Comparison of ENCODE assay signal across 24 mouse cellular contexts in the genomic region with DNA sequence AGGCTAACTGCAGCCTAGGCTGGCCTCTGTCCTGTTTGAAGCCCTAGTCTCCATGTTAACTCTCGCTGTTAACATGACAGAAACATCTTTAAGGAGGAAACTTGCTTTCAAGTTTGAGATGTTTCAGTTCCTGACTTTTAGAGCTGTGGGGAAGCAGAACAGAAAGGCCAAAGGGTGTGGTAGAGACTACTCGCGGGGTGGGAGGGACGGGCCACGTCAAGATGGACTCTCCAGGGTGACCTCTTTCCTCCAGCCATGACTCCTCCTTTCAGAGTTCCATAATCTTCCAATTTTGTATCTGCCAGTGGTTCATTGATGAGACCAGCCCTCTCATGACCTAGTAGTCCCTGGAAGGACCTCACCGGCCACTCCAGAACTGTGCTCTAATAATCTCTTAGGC. TPM values are rescaled to one million over a fixed set of nuclear protein-coding genes. Genes with fewer than 3 reads are reported as not detected.
DNase-seq lines count a peak whose midpoint lies in the region; ATAC-seq and TF ChIP-seq lines count a peak whose summit lies in the region.
"Had no signal": no experiment of that assay in that cellular context is flagged by ENCODE, and none has a peak within 500 bp of the region (broad histone marks: within the 10 kb centered on the region; RNA-seq: fewer than 3 reads in every experiment).

No protein-coding gene starts in this region.

- no peak for TF ChIP-seq CTCF in stomach, postnatal 0 days (IDR thresholded peaks at IDR 0.05; ENCODE audit: low read depth)
- TF ChIP-seq CTCF in small intestine, adult 2 months (IDR thresholded peaks at IDR 0.05; ENCODE audit: extremely low read depth, insufficient read length, insufficient replicate concordance, low read depth, low read length), result no peak

- intact Hi-C loops in heart, postnatal 10 days (cut with DNase I), result no loop called here

- no peak for ATAC-seq in stomach, embryonic 15.5 days (ENCODE audit: insufficient read depth, low FRiP score, low read depth)
- no peak for ATAC-seq in stomach, postnatal 0 days (ENCODE audit: low FRiP score, low TSS enrichment)
- peak; percentile 44 for ATAC-seq in liver, embryonic 16.5 days (ENCODE audit: low read depth)
- ATAC-seq: midbrain, embryonic 16.5 days had no signal

- peaks cover 80% of the 10 kb centered on the region for H3K4me1 ChIP-seq in heart, embryonic 10.5 days
- 0 out of 2 replicates have a peak, but pooled peaks cover 20% of the 10 kb centered on the region for H3K4me1 ChIP-seq in stomach, embryonic 15.5 days
- no peaks in the 10 kb centered on the region for H3K4me1 ChIP-seq in stomach, postnatal 0 days (replicated peaks; ENCODE audit: control insufficient read depth, insufficient read depth)
- H3K4me1 ChIP-seq in liver, embryonic 16.5 days (ENCODE audit: control insufficient read depth, low read depth, low read length), result peaks cover 40% of the 10 kb centered on the region
- H3K4me1 ChIP-seq in small intestine, adult 2 months (ENCODE audit: control insufficient read depth, insufficient read depth, insufficient read length, low read length), result peaks cover 21% of the 10 kb centered on the region

- no peak overlapping the region for H3K4me3 ChIP-seq in heart, embryonic 10.5 days
- H3K4me3 ChIP-seq in stomach, embryonic 15.5 days (replicated peaks), result no peak overlapping the region
- H3K4me3 ChIP-seq in stomach, postnatal 0 days (ENCODE audit: low read depth, low read length), result no peak overlapping the region
- 0 out of 2 replicates have a peak overlapping the region, but pooled peaks have one; percentile 22 for H3K4me3 ChIP-seq in liver, embryonic 16.5 days (ENCODE audit: low read depth, low read length)
- no peak overlapping the region for H3K4me3 ChIP-seq in small intestine, adult 2 months (ENCODE audit: low read depth, low read length)
- H3K4me3 ChIP-seq: forebrain, embryonic 12.5 days; hindbrain, embryonic 12.5 days; kidney, embryonic 15.5 days; left cerebral cortex, adult 2 months; limb, embryonic 10.5 days; neural tube, embryonic 12.5 days had no signal

- no peak overlapping the region for H3K9ac ChIP-seq in stomach, embryonic 15.5 days
- H3K9ac ChIP-seq in stomach, postnatal 0 days (ENCODE audit: low read length), result no peak overlapping the region
- peak overlapping the region; percentile 61 for H3K9ac ChIP-seq in liver, embryonic 16.5 days (ENCODE audit: low read depth, low read length)
- H3K9ac ChIP-seq: forebrain, embryonic 12.5 days; hindbrain, embryonic 12.5 days; kidney, embryonic 15.5 days; neural tube, embryonic 12.5 days had no signal

- no peaks in the 10 kb centered on the region for H3K9me3 ChIP-seq in heart, embryonic 10.5 days
- no peaks in the 10 kb centered on the region for H3K9me3 ChIP-seq in stomach, embryonic 15.5 days
- no peaks in the 10 kb centered on the region for H3K9me3 ChIP-seq in stomach, postnatal 0 days (ENCODE audit: control insufficient read depth, low read length)
- H3K9me3 ChIP-seq in liver, embryonic 16.5 days (replicated peaks; ENCODE audit: control insufficient read depth, low read length), result no peaks in the 10 kb centered on the region
- H3K9me3 ChIP-seq: forebrain, embryonic 12.5 days; hindbrain, embryonic 12.5 days; kidney, embryonic 15.5 days; limb, embryonic 10.5 days; neural tube, embryonic 12.5 days had no signal

- H3K4me2 ChIP-seq in stomach, embryonic 15.5 days, result no peak overlapping the region
- no peak overlapping the region for H3K4me2 ChIP-seq in stomach, postnatal 0 days (replicated peaks; ENCODE audit: low read depth)
- peak overlapping the region; percentile 61 for H3K4me2 ChIP-seq in liver, embryonic 16.5 days (ENCODE audit: low read depth, low read length)
- H3K4me2 ChIP-seq: forebrain, embryonic 12.5 days; hindbrain, embryonic 12.5 days; kidney, embryonic 15.5 days; neural tube, embryonic 12.5 days had no signal

- peaks cover 6% of the 10 kb centered on the region; the same call in 1 of the 2 replicates for H3K36me3 ChIP-seq in heart, embryonic 10.5 days
- H3K36me3 ChIP-seq in stomach, embryonic 15.5 days, result no peaks in the 10 kb centered on the region
- no peaks in the 10 kb centered on the region; the same call in 1 of the 2 replicates for H3K36me3 ChIP-seq in stomach, postnatal 0 days (ENCODE audit: control insufficient read depth, insufficient read depth, low read length)
- H3K36me3 ChIP-seq in liver, embryonic 16.5 days (ENCODE audit: control insufficient read depth, insufficient read depth), result no peaks in the 10 kb centered on the region
- H3K36me3 ChIP-seq in small intestine, adult 2 months (ENCODE audit: control insufficient read depth, insufficient read depth, low read length), result no peaks in the 10 kb centered on the region
- H3K36me3 ChIP-seq: kidney, embryonic 15.5 days; neural tube, embryonic 12.5 days had no signal

- H3K27me3 ChIP-seq in heart, embryonic 10.5 days (ENCODE audit: insufficient read depth, poor library complexity, severe bottlenecking), result no peaks in the 10 kb centered on the region
- no peaks in the 10 kb centered on the region for H3K27me3 ChIP-seq in stomach, embryonic 15.5 days (replicated peaks)
- no peaks in the 10 kb centered on the region for H3K27me3 ChIP-seq in stomach, postnatal 0 days (ENCODE audit: control insufficient read depth, insufficient read depth, low read length)
- H3K27me3 ChIP-seq in liver, embryonic 16.5 days (ENCODE audit: control insufficient read depth, insufficient read depth, low read depth, low read length), result no peaks in the 10 kb centered on the region
- no peaks in the 10 kb centered on the region for H3K27me3 ChIP-seq in small intestine, adult 2 months (ENCODE audit: control insufficient read depth, insufficient read depth, low read length)
- H3K27me3 ChIP-seq: CH12.LX; forebrain, embryonic 12.5 days; hindbrain, embryonic 12.5 days; kidney, embryonic 15.5 days; neural tube, embryonic 12.5 days had no signal

- no peak for TF ChIP-seq EP300 in stomach, postnatal 0 days (optimal IDR thresholded peaks at IDR 0.05)

- TF ChIP-seq POLR2A in small intestine, adult 2 months (IDR thresholded peaks at IDR 0.05; ENCODE audit: low read depth, low read length), result no peak

- 85% methylated on average over 6 of the region's 6 CpGs for WGBS in heart, embryonic 10.5 days
- WGBS in stomach, embryonic 15.5 days, result 75% methylated on average over 6 of the region's 6 CpGs
- 79% methylated on average over 6 of the region's 6 CpGs for WGBS in stomach, postnatal 0 days
- 46% methylated on average over 6 of the region's 6 CpGs for WGBS in liver, embryonic 16.5 days (ENCODE audit: insufficient replicate concordance)
- WGBS in small intestine, adult 2 months, result 79% methylated on average over 6 of the region's 6 CpGs

- no peak for DNase-seq in heart, embryonic 10.5 days (ENCODE audit: low spot score)
- DNase-seq in heart, postnatal 10 days, result no peak
- DNase-seq in stomach, postnatal 0 days (ENCODE audit: low spot score), result no peak
- no peak for DNase-seq in urinary bladder, postnatal 14 days (ENCODE audit: low spot score)
- no peak for DNase-seq in adrenal gland, adult 8-10 months
- DNase-seq: adrenal gland, postnatal 10 days; cerebellum, adult 9-11 months; heart, adult 11 months; lung, adult 2 months; thymus, adult 18-20 months had no signal

- H3K27ac ChIP-seq in heart, embryonic 10.5 days, result peak overlapping the region; percentile 31; the same call in 1 of the 2 replicates
- peak overlapping the region; percentile 1; the same call in 1 of the 2 replicates for H3K27ac ChIP-seq in stomach, embryonic 15.5 days
- no peak overlapping the region for H3K27ac ChIP-seq in stomach, postnatal 0 days (replicated peaks)
- peak overlapping the region; percentile 91 for H3K27ac ChIP-seq in liver, embryonic 16.5 days (ENCODE audit: low read length)
- peak overlapping the region; percentile 29; the same call in 1 of the 2 replicates for H3K27ac ChIP-seq in small intestine, adult 2 months (ENCODE audit: insufficient read depth, low read depth, low read length)
- H3K27ac ChIP-seq: forebrain, embryonic 12.5 days; limb, embryonic 10.5 days; neural tube, embryonic 12.5 days had no signal

RNA-seq across cellular contexts. Expression of a gene that starts 17.1 kb away (rescaled TPM):
- polyA plus RNA-seq in heart, embryonic 10.5 days (2016; fragmentation: Nextera tagmentation; extraction: Ambion mirVana), result 11.7 TPM in 2 replicates
- total RNA-seq in heart, postnatal 10 days (2021), result 10 to 100 TPM; 29.3 to 30.4 TPM
- 12.1 and 13.7 TPM in 2 replicates for polyA plus RNA-seq in stomach, embryonic 15.5 days (2015; fragmentation: Nextera tagmentation; extraction: Ambion mirVana)
- 4.1 and 5.1 TPM in 2 replicates for polyA plus RNA-seq in stomach, postnatal 0 days (2015; fragmentation: Nextera tagmentation; extraction: Ambion mirVana)
- polyA plus RNA-seq in liver, embryonic 16.5 days (2015; fragmentation: Nextera tagmentation; extraction: Ambion mirVana), result 4.3 and 5.8 TPM in 2 replicates
- polyA plus RNA-seq in small intestine, adult 2 months (2012; rRNA removed), result 16.0 and 27.0 TPM in 2 replicates
- 10 to 100 TPM; 42.2 to 60.4 (median 53.7) TPM for total RNA-seq in adrenal gland, adult 8-10 months (2022)

RNA-seq across cellular contexts. Expression of a gene that starts 30.9 kb away (rescaled TPM):
- 35.3 and 41.5 TPM in 2 replicates for polyA plus RNA-seq in heart, embryonic 10.5 days (2016; fragmentation: Nextera tagmentation; extraction: Ambion mirVana)
- total RNA-seq in heart, postnatal 10 days (2021), result 10 to 100 TPM; 29.3 to 35.8 TPM
- polyA plus RNA-seq in stomach, embryonic 15.5 days (2015; fragmentation: Nextera tagmentation; extraction: Ambion mirVana), result 55.9 and 59.7 TPM in 2 replicates
- polyA plus RNA-seq in stomach, postnatal 0 days (2015; fragmentation: Nextera tagmentation; extraction: Ambion mirVana), result 22.3 and 27.6 TPM in 2 replicates
- 22.8 and 25.7 TPM in 2 replicates for polyA plus RNA-seq in liver, embryonic 16.5 days (2015; fragmentation: Nextera tagmentation; extraction: Ambion mirVana)
- polyA plus RNA-seq in small intestine, adult 2 months (2012; rRNA removed), result 43.7 and 95.6 TPM in 2 replicates
- total RNA-seq in adrenal gland, adult 8-10 months (2022), result 10 to 100 TPM; 49.6 to 86.9 (median 68.3) TPM

RNA-seq across cellular contexts. Expression of a gene that starts 42.9 kb away (rescaled TPM):
- polyA plus RNA-seq in heart, embryonic 10.5 days (2016; fragmentation: Nextera tagmentation; extraction: Ambion mirVana), result not detected in 2 replicates
- total RNA-seq in heart, postnatal 10 days (2021), result under 1 TPM in 1 of 2 experiments, not detected in 1; 0.41 TPM
- polyA plus RNA-seq in stomach, embryonic 15.5 days (2015; fragmentation: Nextera tagmentation; extraction: Ambion mirVana), result not detected in 2 replicates
- not detected in 2 replicates for polyA plus RNA-seq in stomach, postnatal 0 days (2015; fragmentation: Nextera tagmentation; extraction: Ambion mirVana)
- polyA plus RNA-seq in liver, embryonic 16.5 days (2015; fragmentation: Nextera tagmentation; extraction: Ambion mirVana), result not detected in 2 replicates
- not detected in 2 replicates for polyA plus RNA-seq in small intestine, adult 2 months (2012; rRNA removed)
- under 1 TPM in 3 of 4 experiments, not detected in 1; 0.38 to 0.65 (median 0.62) TPM for total RNA-seq in adrenal gland, adult 8-10 months (2022)
- total RNA-seq: adrenal gland, postnatal 10 days had no signal
- polyA plus RNA-seq: embryonic facial prominence, embryonic 14.5 days; forebrain, embryonic 12.5 days; heart, embryonic 16.5 days; hindbrain, embryonic 12.5 days; intestine, embryonic 14.5 days; kidney, embryonic 15.5 days; midbrain, embryonic 16.5 days; neural tube, embryonic 12.5 days had no signal

RNA-seq across cellular contexts. Expression of a gene that starts 55.2 kb away (rescaled TPM):
- polyA plus RNA-seq in heart, embryonic 10.5 days (2016; fragmentation: Nextera tagmentation; extraction: Ambion mirVana), result 22.3 and 23.6 TPM in 2 replicates
- total RNA-seq in heart, postnatal 10 days (2021), result 10 to 100 TPM; 22.9 to 24.5 TPM
- polyA plus RNA-seq in stomach, embryonic 15.5 days (2015; fragmentation: Nextera tagmentation; extraction: Ambion mirVana), result 21.9 and 22.2 TPM in 2 replicates
- polyA plus RNA-seq in stomach, postnatal 0 days (2015; fragmentation: Nextera tagmentation; extraction: Ambion mirVana), result 17.1 and 19.7 TPM in 2 replicates
- polyA plus RNA-seq in liver, embryonic 16.5 days (2015; fragmentation: Nextera tagmentation; extraction: Ambion mirVana), result 4.5 and 4.9 TPM in 2 replicates
- 116 and 206 TPM in 2 replicates for polyA plus RNA-seq in small intestine, adult 2 months (2012; rRNA removed)
- total RNA-seq in adrenal gland, adult 8-10 months (2022), result 10 to 100 TPM; 21.5 to 30.9 (median 24.2) TPM
